Mouse (Mus musculus) layer of hippocampus, adult 9-11 months (tissue): ENCODE measurements around the gene Fgd3.

Source experiments
- DNase-seq: peaks from one replicate; pipeline ENCODE4 v3.0.0; 2022

Gene Fgd3

DNA sequence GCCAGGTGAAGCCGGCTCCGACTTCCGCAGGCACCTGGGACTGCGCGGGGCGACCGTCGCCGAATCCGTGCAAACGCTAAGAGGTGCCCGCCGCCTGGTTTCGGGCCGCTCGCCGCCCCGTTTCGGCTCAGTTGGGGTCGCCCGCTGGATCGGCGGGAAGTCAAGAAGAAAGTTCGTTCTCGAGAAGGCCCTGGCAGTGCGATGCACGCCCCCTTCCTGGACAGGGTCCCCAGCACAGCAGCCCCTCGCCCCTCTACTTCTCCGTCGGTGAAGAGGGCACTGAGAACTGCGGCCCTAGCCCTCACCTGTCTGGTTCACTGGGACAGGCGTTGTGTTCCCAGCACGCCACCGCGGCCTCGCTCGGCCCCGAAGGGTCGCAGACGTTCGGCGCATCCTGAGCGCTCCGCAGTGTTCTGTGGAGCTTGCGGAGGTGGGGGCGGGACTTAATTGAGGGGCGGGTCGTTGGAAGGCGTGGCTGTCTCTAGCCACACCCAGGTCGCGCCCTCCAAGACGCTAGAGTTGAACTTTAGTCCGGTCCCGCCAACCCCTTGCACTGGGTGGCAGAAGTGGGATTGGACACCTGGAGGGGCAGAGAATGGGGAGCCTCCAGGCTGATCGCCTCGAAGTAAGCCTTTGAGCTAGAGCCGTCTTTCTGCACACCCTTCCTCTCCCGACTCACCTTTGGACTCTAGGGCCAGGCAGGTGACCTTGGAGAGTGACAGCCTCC, 72.2 kb downstream of the Fgd3 start:
- DNase-seq: no peak

- DNase-seq: no peak
Measured at GRCm38 (mm10) chr13:49247232-49247739, 72.8 kb downstream of the Fgd3 start.

- DNase-seq: no peak
Measured at GRCm38 (mm10) chr13:49246626-49247025, 73.5 kb downstream of the Fgd3 start.

DNA sequence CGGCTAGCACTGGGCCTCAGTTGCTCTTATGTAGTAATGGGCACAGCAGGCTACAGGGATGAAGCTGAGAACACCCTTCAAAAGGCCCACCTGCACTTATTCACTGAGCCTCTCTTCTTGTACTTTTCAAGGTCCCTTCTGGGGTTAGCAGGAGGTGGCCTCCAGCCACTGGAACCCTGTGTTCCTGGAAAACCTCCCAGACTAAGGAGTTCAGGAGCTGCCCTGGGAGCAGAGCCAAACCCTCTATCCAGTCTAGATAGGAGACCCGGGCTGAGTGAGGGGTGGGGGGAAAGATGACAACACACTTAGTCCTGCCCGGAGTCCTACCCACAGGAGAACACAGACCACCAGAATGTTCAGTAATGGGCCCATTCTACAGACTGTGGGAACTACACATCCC, 74.1 kb downstream of the Fgd3 start:
- DNase-seq: no peak

DNA sequence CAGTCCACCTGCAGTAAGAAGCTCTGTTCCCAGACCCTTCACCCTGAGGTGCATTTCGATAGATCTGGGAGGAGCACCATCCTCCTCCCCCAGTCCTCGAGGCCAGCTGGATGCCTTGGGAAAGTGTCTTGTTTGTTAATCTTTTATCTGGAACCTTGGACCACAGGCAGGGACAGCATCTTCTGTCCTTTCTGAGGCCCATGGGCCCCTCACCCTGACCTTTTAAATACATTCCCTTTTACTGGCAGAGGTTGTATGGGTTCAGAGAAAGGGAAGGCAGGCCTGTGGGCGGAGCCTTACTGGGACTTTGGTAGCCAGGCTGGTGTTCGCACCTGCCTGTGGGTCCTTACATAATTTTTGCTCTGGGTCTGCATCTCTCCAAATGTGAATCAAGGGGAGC, 74.9 kb downstream of the Fgd3 start:
- no peak for DNase-seq

- no peak for DNase-seq
Measured at GRCm38 (mm10) chr13:49243492-49243891, 76.6 kb downstream of the Fgd3 start.

GRCm38 (mm10) chr13:49242321-49243065, 77.6 kb downstream of the Fgd3 start:
- DNase-seq: peak; percentile 79

- no peak for DNase-seq
Measured at GRCm38 (mm10) chr13:49238737-49239136, 81.4 kb downstream of the Fgd3 start.

DNA sequence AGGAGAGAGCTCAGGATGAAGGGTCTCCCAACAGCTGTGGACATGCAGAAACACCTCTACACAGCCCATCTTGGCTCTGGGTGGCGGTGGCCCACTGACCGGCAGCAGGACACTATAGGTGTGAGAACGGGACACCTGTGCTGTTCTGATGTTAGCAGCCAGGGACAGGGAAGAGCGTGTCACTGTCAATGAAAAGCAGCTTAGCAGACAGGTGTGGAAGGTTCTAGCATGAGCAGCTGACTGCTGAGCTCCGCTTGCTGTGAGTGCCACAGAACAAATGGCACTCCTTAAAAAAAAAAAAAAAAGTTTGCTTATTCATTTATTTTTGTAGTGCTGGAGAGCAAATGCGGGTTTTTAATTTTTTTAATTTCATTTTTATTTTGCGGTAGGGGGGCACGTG, 82.5 kb downstream of the Fgd3 start:
- DNase-seq: no peak

DNA sequence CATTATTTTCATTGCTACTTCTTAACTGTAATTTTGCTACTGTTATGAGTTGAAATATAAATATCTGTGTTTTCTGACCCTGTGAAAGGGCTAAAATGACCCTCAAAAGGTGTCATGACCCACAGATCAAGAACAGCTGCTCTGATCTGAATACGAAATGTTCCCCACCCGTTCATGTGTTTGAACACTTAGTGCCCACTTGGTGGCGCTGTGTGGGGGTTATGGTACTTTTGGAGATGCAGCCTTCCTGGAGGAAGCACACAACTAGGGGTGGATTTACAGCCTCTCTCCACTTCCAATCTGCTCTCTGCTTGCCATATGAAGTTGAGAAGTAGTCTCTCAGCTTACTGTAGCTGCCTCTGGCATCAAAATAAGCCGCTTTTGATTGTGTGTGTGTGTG, 85.4 kb downstream of the Fgd3 start:
- no peak for DNase-seq

DNA sequence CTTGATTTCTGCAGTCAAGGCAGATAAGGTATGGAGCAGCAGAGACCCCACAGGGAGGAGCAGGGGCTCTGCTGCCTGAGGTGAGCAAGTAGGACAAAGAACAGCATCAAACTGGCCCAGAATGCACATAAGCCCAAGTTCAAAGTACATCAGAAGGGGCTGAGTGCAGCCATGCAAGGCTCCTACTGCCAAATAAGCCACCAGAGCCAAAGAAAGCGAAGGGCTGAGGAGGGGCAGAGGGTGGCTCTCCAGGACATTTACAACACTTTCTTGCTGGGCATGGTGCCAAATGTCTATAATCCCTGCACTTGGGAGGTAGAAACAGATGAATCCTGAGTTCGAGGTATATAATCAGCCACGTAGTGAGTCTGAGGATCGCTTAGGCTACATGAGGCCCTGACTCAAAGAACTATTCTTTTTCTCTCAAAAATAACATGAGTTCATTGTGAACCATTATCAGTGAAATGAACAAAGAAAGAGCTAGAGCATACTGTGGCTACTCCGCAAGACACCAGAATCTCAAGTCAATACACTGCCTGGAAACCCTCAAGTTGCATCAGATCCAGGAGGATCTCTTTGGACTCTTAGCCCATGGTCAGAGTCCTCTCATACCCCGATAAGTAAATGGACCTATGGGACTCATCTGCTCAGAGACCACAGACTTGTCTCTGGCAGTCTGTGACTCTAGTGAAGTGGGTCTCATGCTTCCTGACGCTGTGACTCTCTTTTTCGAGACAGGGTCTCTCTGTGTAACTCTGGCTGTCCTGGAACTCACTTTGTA, 86.1 kb downstream of the Fgd3 start:
- no peak for DNase-seq

DNA sequence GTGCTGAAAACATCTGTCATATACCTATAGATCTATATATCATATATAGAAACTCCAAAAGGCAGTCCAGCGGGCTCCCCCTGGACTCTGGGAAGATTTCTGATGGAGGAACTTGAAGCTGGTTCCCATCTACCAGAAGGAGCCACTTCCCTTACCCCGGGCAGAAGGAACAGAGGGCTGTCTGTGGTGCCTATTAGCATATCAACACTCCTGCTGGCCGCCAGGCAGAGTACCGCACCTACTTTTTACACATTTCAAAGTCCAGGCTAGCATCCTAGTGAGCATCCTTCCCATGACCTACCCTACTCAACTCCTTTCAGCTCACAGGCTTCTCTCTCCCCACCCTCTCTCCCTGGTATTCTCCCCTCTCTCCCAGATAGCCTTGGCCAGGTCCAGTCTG, 94.5 kb downstream of the Fgd3 start:
- DNase-seq: no peak

DNA sequence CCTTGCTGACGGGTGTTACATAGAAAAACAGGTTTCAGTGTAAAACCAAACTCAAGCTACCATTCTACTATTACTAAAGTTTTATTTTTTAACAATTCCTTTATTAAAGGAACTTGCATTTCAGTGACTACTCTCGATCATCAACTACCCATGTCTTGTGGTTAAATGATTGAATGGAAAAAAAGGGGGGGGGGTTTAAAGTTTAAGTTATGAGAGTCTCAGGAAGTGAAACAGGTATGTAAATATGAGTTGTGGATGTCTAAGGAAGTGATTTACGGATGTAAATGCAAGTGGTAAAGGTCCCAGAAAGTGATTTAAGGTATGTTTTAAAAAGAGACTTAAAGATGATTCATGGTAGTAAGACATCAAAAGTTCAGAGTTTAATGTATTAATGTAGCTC, 95.0 kb downstream of the Fgd3 start:
- no peak for DNase-seq

DNA sequence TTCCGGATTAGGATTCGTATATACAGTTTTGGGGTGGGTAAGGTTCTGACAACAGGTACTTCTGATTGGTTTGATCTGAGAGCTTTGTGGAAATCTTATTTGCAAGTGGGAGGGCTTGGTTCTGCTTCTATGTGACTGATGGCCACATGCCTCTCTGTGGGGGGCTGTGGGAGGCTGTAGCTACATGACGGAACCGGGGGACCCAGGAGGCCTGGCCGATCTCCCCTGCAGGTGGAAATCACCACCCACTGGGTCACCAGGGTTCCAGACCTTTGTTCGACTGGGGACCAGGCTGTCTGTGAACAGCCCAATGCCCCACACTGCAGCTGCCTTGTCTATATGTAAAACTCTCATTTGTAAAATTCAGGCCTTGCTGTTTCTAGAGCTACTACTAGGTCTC, 95.4 kb downstream of the Fgd3 start:
- DNase-seq: no peak

GRCm38 (mm10) chr13:49224314-49224713, 95.8 kb downstream of the Fgd3 start:
- DNase-seq: no peak

- DNase-seq: no peak
Measured at GRCm38 (mm10) chr13:49220912-49221311, 99.2 kb downstream of the Fgd3 start.

GRCm38 (mm10) chr13:49219367-49219766, 100.7 kb downstream of the Fgd3 start:
- no peak for DNase-seq

DNA sequence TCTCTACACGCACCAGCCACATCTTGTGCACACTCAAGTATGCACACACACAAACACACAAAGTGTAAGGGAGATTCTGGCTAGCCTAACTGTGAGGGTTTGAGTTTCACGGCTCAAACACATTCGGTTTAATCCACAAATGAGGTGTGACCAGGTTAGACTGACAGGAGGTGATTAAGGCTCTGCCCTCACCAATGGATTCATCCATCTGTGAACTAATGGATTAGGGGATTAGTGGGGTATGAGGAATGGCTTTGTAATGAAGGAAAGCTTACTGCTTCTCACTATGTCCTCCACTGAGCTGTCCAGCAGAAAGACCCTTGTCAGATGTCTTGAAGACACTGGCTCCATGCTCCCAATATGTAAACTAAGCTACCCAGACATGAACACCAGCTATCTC, 101.5 kb downstream of the Fgd3 start:
- no peak for DNase-seq

- no peak for DNase-seq
Measured at GRCm38 (mm10) chr13:49216808-49217561, 103.1 kb downstream of the Fgd3 start.

DNA sequence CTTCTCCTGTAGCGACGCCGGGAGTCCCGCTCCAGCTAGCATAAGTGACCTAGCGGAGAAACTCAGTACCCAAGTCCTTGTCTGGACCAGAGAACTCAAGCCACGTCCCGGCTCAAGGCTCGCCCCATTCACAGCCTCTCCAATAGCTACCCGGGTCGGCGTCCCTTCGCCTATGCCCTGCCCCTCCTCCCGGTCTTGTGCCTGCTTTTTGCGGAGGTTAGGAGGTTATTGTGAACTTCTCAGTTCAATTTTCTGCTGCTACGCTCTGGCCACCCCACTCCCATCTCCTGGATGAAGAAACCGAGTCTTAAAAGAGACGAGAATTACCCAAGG, 103.9 kb downstream of the Fgd3 start:
- DNase-seq: no peak

GRCm38 (mm10) chr13:49215504-49216219, 104.4 kb downstream of the Fgd3 start, which contains the start of gene Card19:
Card19 (minus strand) TSS chr13:49216037.
- peak; percentile 94 for DNase-seq

- no peak for DNase-seq
Measured at GRCm38 (mm10) chr13:49215128-49215503, 105.0 kb downstream of the Fgd3 start.
